Mouse (Mus musculus): ENCODE measurements around the gene Chrne. TPM values are rescaled to one million over a fixed set of nuclear protein-coding genes. Genes with fewer than 3 reads are reported as not detected.
A peak's percentile ranks its signal among the peaks of the same experiment; 100 is the strongest.

Chrne gene
- polyA plus RNA-seq, 1 experiment = not detected

DNA sequence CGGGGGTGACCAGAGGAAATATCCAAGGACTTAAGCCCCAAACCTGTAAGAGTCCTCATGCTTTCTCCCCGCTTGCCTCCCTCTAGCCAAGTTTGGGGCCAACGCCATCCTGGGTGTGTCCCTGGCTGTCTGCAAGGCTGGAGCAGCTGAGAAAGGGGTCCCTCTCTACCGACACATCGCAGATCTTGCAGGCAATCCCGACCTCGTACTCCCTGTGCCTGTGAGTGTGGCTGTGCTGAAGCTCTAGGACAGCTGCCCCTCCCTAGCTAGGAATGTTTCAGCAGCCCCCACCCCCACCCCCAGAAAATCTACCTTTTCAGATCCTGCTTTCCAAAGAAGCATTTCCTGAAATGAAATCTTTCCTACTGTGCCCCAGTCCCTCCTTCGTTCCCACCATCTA is 39.9 kb upstream of the Chrne start:
- no peak for TF ChIP-seq POLR2A (IDR thresholded peaks at IDR 0.05; ENCODE audit: borderline replicate concordance, control insufficient read depth, low read depth, low read length)
- no peak overlapping the region for H3K27ac ChIP-seq (ENCODE audit: control insufficient read depth, insufficient read depth, low read depth, low read length, poor library complexity)
- no peak overlapping the region for H3K4me3 ChIP-seq (replicated peaks; ENCODE audit: control insufficient read depth, low read depth, low read length)
- H3K4me1 ChIP-seq (ENCODE audit: control insufficient read depth, insufficient read depth, low read length) = peaks cover 4% of the 10 kb centered on the region
- WGBS = 78% methylated on average over 8 of the region's 8 CpGs

DNA sequence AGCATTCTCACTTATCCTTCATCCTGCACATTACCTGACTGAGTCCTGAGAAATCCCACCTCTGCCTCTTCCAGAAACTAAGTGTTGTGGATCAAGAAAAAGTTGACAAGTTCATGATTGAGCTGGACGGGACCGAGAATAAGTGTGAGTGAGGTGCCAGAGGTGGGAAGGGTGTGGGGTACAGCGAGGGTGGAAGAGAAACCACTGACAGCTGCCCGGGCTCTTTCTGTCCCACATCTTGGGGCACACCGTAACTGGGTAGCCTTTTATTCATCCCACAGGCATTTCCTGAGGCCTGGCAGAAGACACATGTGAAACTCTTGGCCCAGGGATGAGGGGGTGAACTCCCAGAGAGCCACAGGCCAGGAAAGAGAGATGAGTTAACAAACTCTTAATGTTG is 39.5 kb upstream of the Chrne start:
- TF ChIP-seq POLR2A (IDR thresholded peaks at IDR 0.05; ENCODE audit: borderline replicate concordance, control insufficient read depth, low read depth, low read length) (no peak), CTCF (IDR thresholded peaks at IDR 0.05; ENCODE audit: control insufficient read depth, insufficient read depth, low read length) (no peak)
- Histone ChIP-seq H3K27ac (ENCODE audit: control insufficient read depth, insufficient read depth, low read depth, low read length, poor library complexity) (no peak overlapping the region), H3K4me3 (replicated peaks; ENCODE audit: control insufficient read depth, low read depth, low read length) (no peak overlapping the region), H3K4me1 (ENCODE audit: control insufficient read depth, insufficient read depth, low read length) (peaks cover 4% of the 10 kb centered on the region)
- 74% methylated on average over 5 of the region's 5 CpGs for WGBS

DNA sequence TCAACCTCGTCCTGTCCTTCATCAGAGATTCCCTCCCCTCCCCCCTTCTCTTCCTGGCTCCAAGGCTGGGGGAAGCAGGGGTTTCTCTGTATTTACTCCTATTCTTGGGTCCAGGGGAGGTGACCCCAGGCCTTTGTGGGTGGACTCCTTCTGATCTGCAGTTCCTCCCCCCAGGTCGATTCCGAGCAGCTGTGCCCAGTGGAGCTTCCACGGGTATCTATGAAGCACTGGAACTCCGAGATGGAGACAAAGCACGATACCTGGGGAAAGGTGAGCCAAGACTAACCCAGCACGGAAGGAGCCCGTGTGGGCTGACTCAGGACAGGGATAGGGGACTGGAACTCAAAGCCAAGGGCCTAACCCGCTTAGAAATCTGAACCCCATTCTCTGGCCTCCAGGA is 39.0 kb upstream of the Chrne start:
- peaks cover 4% of the 10 kb centered on the region for H3K4me1 ChIP-seq (ENCODE audit: control insufficient read depth, insufficient read depth, low read length)
- no peak for TF ChIP-seq CTCF (IDR thresholded peaks at IDR 0.05; ENCODE audit: control insufficient read depth, insufficient read depth, low read length)
- no peak for TF ChIP-seq POLR2A (IDR thresholded peaks at IDR 0.05; ENCODE audit: borderline replicate concordance, control insufficient read depth, low read depth, low read length)
- no peak overlapping the region for H3K27ac ChIP-seq (ENCODE audit: control insufficient read depth, insufficient read depth, low read depth, low read length, poor library complexity)
- 83% methylated on average over 9 of the region's 9 CpGs for WGBS
- H3K4me3 ChIP-seq (replicated peaks; ENCODE audit: control insufficient read depth, low read depth, low read length) = no peak overlapping the region

DNA sequence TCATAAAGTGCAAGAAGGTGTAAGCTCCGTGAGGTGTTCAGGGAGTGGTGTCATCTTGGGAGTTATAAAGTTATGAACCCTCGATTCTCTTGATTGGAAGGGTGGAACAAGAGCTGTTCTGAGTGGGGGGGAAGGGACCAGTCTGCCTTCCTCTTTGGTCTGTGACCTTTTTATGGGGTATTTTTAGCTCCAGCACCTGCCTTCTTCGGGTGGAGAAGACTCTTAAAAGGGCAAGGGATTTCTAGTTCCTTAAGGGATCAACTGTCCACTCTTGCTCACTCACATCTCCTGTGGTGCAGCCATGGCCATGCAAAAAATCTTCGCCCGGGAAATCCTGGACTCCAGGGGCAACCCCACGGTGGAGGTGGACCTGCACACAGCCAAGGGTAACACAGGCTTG is 38.6 kb upstream of the Chrne start:
- no peak for TF ChIP-seq POLR2A (IDR thresholded peaks at IDR 0.05; ENCODE audit: borderline replicate concordance, control insufficient read depth, low read depth, low read length)
- TF ChIP-seq CTCF (IDR thresholded peaks at IDR 0.05; ENCODE audit: control insufficient read depth, insufficient read depth, low read length) = no peak
- Histone ChIP-seq H3K4me1 (ENCODE audit: control insufficient read depth, insufficient read depth, low read length) (peaks cover 4% of the 10 kb centered on the region), H3K4me3 (replicated peaks; ENCODE audit: control insufficient read depth, low read depth, low read length) (no peak overlapping the region), H3K27ac (ENCODE audit: control insufficient read depth, insufficient read depth, low read depth, low read length, poor library complexity) (no peak overlapping the region)
- WGBS = 53% methylated on average over 6 of the region's 6 CpGs

- peaks cover 4% of the 10 kb centered on the region for H3K4me1 ChIP-seq (ENCODE audit: control insufficient read depth, insufficient read depth, low read length)
- H3K4me3 ChIP-seq (replicated peaks; ENCODE audit: control insufficient read depth, low read depth, low read length) = peak within 1 kb of the TSS; percentile 27
- 38% methylated on average over 3 of the region's 3 CpGs for WGBS
- TF ChIP-seq POLR2A (IDR thresholded peaks at IDR 0.05; ENCODE audit: borderline replicate concordance, control insufficient read depth, low read depth, low read length) (no peak), CTCF (IDR thresholded peaks at IDR 0.05; ENCODE audit: control insufficient read depth, insufficient read depth, low read length) (no peak)
- peak within 1 kb of the TSS; percentile 82 for H3K27ac ChIP-seq (ENCODE audit: control insufficient read depth, insufficient read depth, low read depth, low read length, poor library complexity)
These were observed 37.9 kb upstream of the Chrne start, which contains the start of gene Eno3 for GRCm38 (mm10) chr11:70656964-70657363. Gene Eno3 (plus strand): TSS chr11:70657202.

DNA sequence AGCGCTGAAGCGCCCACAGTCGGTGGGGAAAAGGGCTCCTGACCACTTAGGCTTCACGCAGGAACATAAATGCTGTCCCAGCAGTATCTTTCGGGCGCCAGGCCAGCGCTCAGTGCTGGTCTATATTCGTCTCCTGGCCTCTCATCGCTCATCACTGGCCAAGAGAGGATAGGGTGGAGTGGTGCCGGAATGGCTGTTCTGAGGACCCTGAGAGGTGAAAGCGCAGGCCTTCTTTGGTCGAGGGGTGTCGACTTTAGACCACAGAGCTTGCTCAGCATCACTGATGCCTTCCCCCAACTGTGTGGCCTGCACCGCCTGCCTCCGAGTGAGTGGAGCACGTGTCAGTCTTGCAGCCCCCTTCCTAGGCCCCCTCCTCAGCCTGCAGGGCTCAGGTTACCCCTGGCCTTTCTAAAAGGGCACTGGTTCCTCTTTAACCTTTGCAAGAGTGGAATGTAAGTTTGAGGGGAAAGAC is 37.5 kb upstream of the Chrne start:
- H3K4me3 ChIP-seq (replicated peaks; ENCODE audit: control insufficient read depth, low read depth, low read length) = peak overlapping the region; percentile 27
- no peak for TF ChIP-seq CTCF (IDR thresholded peaks at IDR 0.05; ENCODE audit: control insufficient read depth, insufficient read depth, low read length)
- TF ChIP-seq POLR2A (IDR thresholded peaks at IDR 0.05; ENCODE audit: borderline replicate concordance, control insufficient read depth, low read depth, low read length) = no peak
- WGBS = 52% methylated on average over 16 of the region's 16 CpGs
- H3K4me1 ChIP-seq (ENCODE audit: control insufficient read depth, insufficient read depth, low read length) = peaks cover 4% of the 10 kb centered on the region
- H3K27ac ChIP-seq (ENCODE audit: control insufficient read depth, insufficient read depth, low read depth, low read length, poor library complexity) = peak overlapping the region; percentile 82

DNA sequence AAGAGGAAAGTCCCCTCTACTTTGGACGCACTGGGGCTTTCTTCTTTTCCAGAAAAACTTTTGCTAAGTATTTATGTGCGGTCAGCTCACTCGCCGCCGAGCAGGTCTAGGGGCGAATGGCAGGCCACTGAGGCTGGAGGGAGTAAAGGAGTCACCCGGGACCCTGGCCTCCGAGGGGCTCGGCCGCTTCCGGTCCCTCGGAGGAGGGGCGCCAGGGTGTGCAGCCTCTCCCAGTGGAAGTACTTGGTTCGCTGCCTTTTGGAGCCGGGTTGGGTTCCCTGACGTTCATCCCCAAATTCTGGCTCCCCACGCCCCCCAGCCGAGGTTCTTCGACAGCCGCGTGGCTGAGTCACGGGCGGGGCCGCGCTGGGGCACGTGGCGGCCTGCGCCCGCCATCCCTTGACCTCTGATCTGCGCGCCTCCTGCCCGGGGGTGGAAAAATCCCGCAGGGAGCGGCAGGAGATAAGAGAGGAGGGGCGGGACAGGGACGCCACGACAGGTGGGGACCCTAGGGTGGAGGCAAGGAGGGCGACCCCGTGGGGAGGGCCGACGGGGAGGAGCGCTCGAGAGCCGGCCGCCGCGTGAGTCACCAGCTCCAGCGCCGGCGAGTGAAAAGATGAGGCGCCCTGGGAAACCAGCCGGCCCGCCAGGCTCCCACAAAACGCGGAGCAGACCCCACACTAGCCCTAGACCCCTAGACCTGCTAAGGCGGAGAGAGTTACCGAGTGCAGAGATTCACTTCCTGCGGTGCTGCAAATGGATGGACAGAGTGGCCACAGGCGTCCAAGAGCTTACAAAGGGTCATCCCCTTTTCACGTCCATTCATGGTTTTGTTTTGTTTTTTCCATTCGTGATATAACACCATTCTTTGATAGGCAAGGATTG is 36.8 kb upstream of the Chrne start:
- Histone ChIP-seq H3K27ac (ENCODE audit: control insufficient read depth, insufficient read depth, low read depth, low read length, poor library complexity) (peak overlapping the region; percentile 82), H3K4me3 (replicated peaks; ENCODE audit: control insufficient read depth, low read depth, low read length) (peak overlapping the region; percentile 84), H3K4me1 (ENCODE audit: control insufficient read depth, insufficient read depth, low read length) (peaks cover 4% of the 10 kb centered on the region)
- 3% methylated on average over 61 of the region's 61 CpGs for WGBS
- TF ChIP-seq POLR2A (IDR thresholded peaks at IDR 0.05; ENCODE audit: borderline replicate concordance, control insufficient read depth, low read depth, low read length) (peak; percentile 18; the same call in 1 of the 2 replicates), CTCF (IDR thresholded peaks at IDR 0.05; ENCODE audit: control insufficient read depth, insufficient read depth, low read length) (no peak)

DNA sequence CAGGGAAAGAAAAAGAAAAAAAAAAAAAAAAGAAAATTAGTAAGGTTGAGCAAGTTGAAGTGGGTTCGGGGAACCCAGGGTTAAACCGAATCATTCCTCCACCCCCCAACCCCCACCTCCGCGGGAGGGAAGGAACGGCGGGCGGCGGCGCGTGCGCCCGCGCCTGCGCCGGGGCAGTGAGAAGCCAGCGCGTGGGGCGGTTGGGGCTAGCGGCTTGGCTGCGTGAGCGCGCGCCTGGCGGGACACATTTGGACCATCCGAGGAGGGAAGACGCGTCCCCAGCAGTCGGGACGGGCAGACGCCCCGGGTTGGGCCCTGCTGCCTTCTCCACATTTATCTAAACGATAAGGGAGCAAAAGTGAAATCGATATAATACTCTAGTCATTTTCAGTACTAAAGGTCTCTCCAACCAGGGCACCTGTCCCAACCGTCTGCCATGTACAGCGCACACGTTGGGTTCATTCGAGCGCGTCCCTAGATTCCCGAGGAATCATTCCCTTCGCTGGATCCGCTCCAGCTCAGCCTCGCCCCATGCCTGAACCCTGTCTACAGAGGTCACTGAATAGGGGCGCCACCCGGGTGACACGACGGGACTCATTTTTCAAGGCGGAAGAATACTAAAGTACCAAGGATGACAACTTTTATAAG is 36.0 kb upstream of the Chrne start:
- under 1% methylated on average over 48 of the region's 48 CpGs for WGBS
- H3K27ac ChIP-seq (ENCODE audit: control insufficient read depth, insufficient read depth, low read depth, low read length, poor library complexity) = peak overlapping the region; percentile 82
- peaks cover 6% of the 10 kb centered on the region for H3K4me1 ChIP-seq (ENCODE audit: control insufficient read depth, insufficient read depth, low read length)
- H3K4me3 ChIP-seq (replicated peaks; ENCODE audit: control insufficient read depth, low read depth, low read length) = peak overlapping the region; percentile 84
- TF ChIP-seq POLR2A (IDR thresholded peaks at IDR 0.05; ENCODE audit: borderline replicate concordance, control insufficient read depth, low read depth, low read length) = peak; percentile 67; the same call in 1 of the 2 replicates
- no peak for TF ChIP-seq CTCF (IDR thresholded peaks at IDR 0.05; ENCODE audit: control insufficient read depth, insufficient read depth, low read length)
